Mouse (Mus musculus) A20 (cell line): ENCODE measurements around the gene Bag1.

Experiments
- DNase-seq: peaks from one replicate; pipeline ENCODE4 v3.0.0-alpha.2; 2011; ENCODE audit warnings: low read depth, low spot score

The Bag1 gene

DNA sequence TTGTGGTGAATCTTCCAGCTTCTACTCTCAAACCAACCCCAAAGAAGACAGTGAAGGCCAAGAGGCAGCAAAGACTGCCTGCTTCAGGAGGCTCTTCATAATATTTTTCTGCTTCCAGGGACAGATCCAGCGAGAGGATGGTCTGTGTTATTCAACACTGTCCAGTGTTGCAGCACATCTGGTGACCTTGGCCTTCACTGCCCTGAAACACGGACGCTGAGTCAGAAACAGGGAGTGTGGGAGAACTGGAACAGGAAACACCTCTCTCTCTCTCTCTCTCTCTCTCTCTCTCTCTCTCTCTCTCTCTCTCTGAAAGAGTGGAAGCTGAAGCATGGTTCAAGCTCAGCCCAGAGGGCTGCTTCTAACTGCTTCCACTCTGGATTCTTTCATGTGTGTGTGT is 58.8 kb downstream of the Bag1 start:
- no peak for DNase-seq

DNA sequence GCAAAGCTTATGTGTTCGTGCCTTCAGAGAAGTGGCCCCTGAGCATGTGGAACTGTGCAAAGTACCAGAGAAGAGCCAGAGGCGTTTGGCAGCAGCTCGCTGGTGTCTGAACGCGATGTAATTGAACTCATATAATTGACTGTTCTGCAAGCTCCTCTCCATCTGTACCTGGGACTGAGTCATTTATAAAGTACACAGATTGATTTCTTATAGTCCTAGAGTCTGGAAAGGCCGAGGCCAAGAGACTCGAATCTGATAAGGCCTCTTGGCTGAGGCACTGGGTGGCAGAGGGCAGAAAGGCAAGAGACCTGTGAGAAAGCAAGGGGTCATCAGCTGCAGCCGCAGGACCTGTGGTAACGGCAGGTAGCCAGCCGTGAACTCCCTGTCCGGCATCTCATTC is 59.3 kb downstream of the Bag1 start:
- no peak for DNase-seq
